Mouse (Mus musculus): ENCODE data around the gene Gm13103.
"Not testable (repeated sequence)": the region's sequence is repeated elsewhere in the genome, so short reads cannot be mapped to it uniquely, and the experiment has no call there.

The Gm13103 gene

GRCm38 (mm10) chr4:143846197-143846596 lies at the start of gene Gm13103:
Gm13103 (plus strand) TSS chr4:143846497.
- not testable (repeated sequence) for DNase-seq

GRCm38 (mm10) chr4:143815993-143816392 lies 30.3 kb upstream of the Gm13103 start, which contains the start of gene Gm13084:
Gm13084 (minus strand) TSS chr4:143816093.
- DNase-seq = no peak

GRCm38 (mm10) chr4:143882371-143882770 lies 36.1 kb downstream of the Gm13103 start:
- not testable (repeated sequence) for DNase-seq

GRCm38 (mm10) chr4:143894406-143894805 lies 48.1 kb downstream of the Gm13103 start:
- not testable (repeated sequence) for DNase-seq

- DNase-seq = not testable (repeated sequence)
These were observed 54.0 kb downstream of the Gm13103 start, which contains the start of gene Pramef6 for GRCm38 (mm10) chr4:143900280-143900679. Pramef6 (minus strand) TSS chr4:143900380.
